Mouse (Mus musculus): ENCODE measurements around the gene Casp7.
"Not testable (repeated sequence)": the region's sequence is repeated elsewhere in the genome, so short reads cannot be mapped to it uniquely, and the experiment has no call there.

Gene Casp7

DNA sequence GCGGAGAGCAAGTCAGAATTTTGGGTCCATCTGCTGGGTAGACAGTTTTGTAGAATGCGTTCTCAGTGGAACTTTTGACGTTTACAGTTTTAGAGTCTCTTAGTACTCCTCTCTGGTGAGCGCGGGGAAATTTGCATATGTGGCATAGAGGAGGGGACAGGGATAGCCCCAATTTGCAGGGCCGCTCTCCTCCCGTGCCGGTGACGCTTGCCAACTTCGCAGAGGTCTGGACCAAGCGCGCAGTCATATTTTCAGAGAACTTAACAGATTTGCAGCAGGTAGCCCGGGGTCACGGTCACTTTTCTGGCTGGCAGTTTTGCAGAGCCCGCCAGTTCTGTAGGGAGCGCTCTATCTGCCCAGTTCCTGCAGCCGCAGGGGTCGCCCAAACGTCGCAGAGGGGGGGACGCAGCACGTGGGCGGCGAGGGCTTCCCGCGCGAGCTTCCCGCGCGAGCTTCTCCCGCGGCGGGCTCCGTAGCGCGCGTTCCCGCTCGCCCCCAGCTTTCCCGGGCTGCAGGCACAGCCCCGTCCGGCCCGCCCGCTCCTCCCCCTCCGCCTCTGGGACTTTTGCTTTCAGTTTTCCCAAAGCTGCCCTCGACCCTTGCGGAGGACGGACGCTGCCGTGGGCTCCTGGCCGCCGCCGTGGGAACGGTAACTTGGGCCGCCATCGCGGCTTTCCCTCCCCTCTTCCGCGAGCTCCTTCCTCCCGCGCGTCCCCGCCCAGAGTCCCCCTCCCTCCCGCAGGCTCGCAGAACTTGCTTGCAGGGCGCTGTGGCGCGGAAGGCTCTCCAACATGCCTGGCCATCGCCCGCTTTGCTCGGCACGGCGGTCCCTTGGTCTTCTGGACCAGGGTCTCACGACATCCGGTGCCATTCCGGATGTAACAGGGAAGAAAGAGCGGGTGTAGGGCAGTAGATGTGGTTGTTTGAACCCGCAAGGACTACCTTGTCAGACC is at the start of gene Casp7:
Gene Casp7, plus strand, starts transcription at position 461 of the 953 bp plus-strand sequence.
- no peak for DNase-seq (ENCODE audit: low spot score)

- DNase-seq (ENCODE audit: low spot score) = no peak
Measured at GRCm38 (mm10) chr19:56349295-56349694, 47.6 kb upstream of the Casp7 start.

GRCm38 (mm10) chr19:56353689-56354088 is 43.2 kb upstream of the Casp7 start:
- no peak for DNase-seq (ENCODE audit: low spot score)

DNA sequence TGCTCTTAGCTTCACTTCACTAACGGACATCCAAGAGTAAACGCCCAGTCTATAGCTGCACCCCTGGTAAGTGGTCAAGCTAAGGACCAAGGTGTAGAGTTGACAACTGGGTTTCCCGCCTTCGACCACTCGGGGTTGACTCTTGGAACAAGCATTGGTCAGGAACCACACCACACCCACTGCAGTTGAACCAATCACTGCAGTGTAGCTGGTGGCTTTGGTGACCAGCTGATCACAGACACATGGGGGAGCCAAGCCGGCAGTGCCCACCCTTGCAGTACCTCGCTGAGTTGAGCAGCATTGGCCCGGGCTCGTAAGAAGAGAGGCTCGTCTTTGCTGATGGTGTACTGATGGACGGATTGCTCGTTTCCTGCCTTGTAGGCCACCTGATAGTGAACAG is 41.7 kb upstream of the Casp7 start:
- no peak for DNase-seq (ENCODE audit: low spot score)

DNA sequence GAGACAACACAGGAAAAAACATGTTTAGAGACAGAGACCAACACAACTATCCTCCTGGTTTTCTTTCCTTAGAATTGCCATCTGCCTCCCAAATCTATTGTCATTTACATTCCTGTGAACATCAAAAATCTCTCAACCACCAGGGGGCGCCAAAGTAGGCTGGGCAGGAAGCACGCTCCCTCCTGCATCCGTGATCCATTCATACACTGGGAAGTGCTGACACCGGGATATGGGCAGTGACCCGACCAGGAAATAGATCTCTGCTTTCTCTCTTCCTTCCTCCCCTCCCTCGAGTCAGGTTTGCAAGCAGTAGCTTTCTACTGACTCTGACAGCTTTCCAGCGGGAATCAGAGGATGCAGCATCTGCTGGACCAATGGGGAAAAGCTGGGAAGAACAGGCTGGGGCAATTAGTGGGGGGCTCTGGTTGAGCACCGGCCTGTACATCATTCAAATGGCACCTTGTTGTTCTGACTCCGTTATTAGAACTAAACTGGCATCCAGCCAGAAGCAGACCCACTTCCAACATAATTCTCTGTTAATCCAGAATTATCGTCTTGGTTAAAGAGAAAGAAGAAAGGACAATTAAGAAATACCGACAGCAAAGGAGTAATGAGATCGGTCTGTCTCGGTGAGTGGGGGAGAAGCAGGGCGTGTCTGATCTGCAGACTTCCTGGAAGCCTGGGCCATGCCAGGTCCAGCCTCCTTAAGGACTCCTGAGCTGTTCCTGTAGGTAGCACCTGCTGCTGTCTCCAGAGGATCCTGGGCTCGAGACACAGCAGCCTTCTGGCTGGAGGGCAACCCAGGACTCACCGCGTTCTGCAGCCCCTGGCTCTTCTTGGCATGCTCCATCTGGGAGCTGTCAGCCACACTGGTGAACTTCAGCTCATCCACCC is 40.2 kb upstream of the Casp7 start:
- peak; percentile 59 for DNase-seq (ENCODE audit: low spot score)

- not testable (repeated sequence) for DNase-seq (ENCODE audit: low spot score)
Measured at GRCm38 (mm10) chr19:56357374-56357708, 39.6 kb upstream of the Casp7 start.

DNA sequence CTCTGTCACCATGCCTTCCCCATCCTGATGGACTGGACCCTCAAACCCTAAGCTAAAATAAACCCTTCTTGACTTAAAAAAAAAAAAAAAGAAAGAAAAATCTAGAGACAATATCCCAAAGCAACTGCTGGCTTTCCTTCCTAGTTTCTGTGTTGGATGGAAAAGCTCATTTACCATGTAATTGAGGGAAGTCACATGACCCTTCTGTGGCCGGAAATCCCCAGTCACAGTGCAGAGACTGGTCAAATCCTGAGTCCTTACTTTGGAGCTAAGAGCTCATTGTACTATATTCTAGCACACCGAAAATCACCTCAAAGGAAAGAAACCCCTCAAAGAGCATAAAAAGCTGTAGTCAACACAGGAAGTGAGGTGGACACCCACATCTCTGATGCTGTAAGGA is 38.0 kb upstream of the Casp7 start:
- no peak for DNase-seq (ENCODE audit: low spot score)

DNA sequence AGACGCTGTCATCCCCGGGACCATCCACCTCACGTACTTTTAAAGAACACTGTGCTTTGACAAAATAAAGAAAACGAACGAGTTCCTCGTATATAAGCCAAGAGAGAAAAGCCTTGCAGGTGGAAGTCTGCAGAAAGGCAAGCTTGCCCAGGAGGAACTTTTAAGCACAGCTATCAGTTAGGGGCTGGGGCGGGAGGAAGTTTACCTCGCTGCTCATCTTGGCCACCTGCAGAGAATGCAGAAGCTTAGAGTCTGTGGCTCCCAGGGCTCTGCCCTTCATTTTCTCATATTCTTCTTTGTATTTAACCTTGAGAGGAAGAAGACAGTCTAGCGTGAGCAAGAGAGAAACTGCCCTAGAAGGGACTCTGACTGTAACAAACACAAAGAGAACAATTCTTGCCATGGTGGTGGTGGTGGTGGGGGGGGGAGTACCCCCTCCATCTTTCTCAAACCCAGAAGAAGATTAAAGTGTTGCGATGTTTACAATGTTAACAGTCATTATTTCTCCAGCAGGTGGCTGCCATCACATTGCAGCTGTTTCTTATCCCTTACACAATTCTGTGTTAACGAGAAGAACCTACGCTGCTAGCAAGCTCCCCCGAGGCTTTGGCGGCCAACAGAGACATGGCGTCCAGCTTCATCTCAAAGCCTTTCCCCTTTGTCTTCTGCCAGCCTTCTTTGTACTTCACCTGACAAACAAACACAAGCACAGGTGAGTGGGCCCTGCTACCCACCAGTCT is 33.0 kb upstream of the Casp7 start:
- DNase-seq (ENCODE audit: low spot score) = no peak

DNA sequence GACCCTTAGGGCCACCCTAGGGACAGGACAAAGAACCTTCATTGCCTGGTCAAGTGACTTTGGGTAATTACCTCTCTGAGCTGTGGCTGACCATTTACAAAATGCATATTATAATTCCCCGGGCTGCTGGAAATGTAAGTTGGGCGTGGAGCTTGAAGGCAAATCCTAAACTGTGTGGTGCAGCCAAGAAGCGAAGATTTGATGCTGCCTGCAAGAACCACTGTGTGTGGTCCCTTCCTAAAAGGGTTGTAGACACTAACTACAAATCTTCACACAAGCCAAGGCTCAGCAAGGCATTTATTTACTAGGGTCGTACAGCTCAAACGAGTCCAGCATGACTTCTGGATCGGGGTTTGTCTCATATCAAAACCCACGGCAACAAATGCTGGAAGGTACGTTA is 32.4 kb upstream of the Casp7 start:
- no peak for DNase-seq (ENCODE audit: low spot score)

GRCm38 (mm10) chr19:56366168-56366567 is 30.8 kb upstream of the Casp7 start:
- no peak for DNase-seq (ENCODE audit: low spot score)

GRCm38 (mm10) chr19:56366625-56367024 is 30.3 kb upstream of the Casp7 start:
- no peak for DNase-seq (ENCODE audit: low spot score)

DNA sequence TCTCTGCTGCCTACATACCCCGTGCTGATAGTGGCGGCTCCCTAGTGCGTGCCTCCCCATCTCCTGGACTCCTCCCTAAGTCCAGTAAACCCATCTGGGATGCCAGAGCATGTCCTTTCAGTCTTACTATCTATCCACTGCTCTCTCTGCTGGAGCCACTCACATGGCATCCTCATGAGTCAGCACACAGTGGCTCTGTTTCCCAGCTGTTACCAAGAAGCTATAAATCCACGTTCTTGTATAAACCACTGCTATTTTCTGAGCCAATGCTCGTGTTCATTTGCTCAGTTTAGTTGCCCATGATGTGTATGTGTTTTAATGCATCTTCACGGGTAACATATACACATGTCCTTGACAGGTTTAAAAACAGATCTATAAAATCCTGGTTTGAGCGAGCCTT is 29.2 kb upstream of the Casp7 start:
- DNase-seq (ENCODE audit: low spot score) = no peak

- DNase-seq (ENCODE audit: low spot score) = no peak
Measured at GRCm38 (mm10) chr19:56368912-56369311, 28.0 kb upstream of the Casp7 start.

GRCm38 (mm10) chr19:56370389-56371150 is 26.4 kb upstream of the Casp7 start:
- no peak for DNase-seq (ENCODE audit: low spot score)

GRCm38 (mm10) chr19:56372226-56372625 is 24.7 kb upstream of the Casp7 start:
- DNase-seq (ENCODE audit: low spot score) = no peak

DNA sequence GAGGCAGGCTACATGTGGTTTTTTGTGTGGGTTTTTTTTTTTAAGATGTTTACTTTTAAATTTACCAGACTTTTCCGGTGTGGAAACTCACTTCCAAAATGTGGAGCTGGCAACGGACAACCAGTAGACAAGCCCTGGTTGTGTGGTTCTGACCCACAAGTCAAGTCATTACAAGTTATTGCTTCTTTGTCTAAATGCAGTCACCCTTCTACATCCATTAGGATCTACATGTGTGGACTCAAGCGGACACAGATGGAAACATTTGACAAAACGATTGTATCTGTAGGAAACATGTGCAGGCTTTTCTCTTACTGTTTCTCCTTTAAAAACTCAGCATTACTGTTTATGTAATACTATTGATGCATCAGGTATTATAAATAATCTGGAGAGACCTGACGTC is 23.7 kb upstream of the Casp7 start:
- DNase-seq (ENCODE audit: low spot score) = no peak

DNA sequence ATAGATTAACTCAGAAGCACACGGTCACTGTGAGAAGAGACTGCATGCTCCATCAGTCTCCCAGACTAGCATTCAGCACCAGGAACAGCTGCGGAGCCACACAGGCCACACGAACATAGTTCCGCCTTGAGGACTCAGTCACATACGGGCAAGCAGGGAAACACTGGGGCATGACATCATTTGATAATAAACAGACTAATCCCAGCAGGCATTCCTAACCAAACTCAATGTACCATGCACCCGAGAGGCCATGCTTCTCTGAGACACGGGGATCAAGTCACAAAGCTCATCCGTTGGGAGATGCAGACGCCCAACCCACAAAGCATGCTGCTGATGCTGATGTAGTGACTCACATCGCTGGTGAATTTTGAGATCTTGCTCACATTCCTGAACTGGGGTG is 22.9 kb upstream of the Casp7 start:
- DNase-seq (ENCODE audit: low spot score) = no peak

DNA sequence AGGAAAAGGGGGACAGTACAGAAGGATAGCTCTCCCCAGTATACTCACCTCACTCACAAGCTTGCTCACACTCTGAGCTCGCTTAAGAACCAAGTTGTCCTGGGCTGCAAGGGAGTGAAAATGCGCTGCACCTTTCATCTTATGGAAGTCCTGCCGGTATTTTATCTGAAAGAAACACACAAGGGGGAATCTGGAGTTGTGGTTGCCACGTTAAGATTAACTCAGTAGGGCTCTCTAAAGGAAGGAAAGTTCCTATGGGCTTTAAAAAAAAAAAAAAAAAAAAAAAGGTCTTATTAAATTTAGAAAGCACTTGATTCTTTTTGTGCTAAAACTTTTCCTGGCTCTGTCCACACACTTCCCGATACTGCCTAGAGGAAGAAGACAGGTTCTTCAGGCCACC is 18.9 kb upstream of the Casp7 start:
- DNase-seq (ENCODE audit: low spot score) = no peak

DNA sequence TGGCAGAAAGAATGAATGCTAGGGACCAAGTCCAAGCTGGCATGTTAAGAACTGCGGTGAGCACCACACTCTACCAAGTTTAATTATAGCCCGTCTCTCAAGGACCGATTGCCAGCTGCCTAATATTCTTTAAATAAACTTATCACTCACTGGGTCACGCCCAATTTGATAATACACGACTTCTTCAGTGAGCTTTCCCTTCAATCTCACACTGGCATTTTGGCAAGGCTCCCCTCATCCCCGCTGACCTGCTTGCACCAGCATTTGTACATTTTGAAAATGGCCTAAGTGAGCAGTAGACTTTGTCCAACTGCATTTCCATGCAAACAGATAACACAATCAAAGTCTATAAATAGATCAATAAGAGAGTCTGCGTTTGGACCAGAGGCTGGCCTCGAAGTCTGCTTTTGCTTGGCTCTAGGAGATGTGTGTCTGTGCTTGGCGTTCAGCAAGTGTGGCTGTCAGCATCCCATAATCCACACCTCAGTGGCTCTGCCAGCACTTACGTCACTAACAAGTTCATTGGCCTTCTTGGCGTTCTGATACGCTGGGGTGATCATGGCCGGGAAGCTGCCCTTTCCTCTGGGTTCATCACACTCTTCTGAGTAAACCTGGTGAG is 18.3 kb upstream of the Casp7 start:
- DNase-seq (ENCODE audit: low spot score) = no peak

- DNase-seq (ENCODE audit: low spot score) = no peak
Measured at GRCm38 (mm10) chr19:56380341-56380740, 16.6 kb upstream of the Casp7 start.

- no peak for DNase-seq (ENCODE audit: low spot score)
Measured at GRCm38 (mm10) chr19:56381407-56381806, 15.5 kb upstream of the Casp7 start.
